Comparison of ENCODE assay signal across 10 mouse cellular contexts in the genomic region with DNA sequence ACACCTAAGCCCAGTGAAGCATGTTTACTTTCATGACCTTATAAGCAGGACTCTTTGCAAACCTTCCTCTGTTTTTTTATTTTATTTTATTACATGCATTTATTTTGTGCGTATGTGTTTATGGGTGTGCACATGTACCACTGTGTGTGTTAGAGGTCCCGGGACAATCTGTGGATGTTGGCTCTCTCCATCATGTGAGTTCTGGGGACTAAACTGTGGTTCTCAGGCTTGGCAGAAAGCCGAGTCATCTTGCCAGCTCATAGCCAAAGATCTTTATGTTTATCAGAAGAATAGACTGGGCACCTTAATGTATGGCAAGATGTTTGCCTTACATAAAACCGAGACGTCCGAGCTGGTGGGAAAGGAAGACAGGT. TPM values are rescaled to one million over a fixed set of nuclear protein-coding genes. Genes with fewer than 3 reads are reported as not detected.
DNase-seq lines count a peak whose midpoint lies in the region; ATAC-seq and TF ChIP-seq lines count a peak whose summit lies in the region.
"Had no signal": no experiment of that assay in that cellular context is flagged by ENCODE, and none has a peak within 500 bp of the region (broad histone marks: within the 10 kb centered on the region; RNA-seq: fewer than 3 reads in every experiment).

No protein-coding gene starts in this region.

- no peak for DNase-seq in heart, adult 18-20 months
- no peak for DNase-seq in lung, embryonic 14.5 days
- no peak for DNase-seq in lung, adult 2 months
- no peak for DNase-seq in right cerebral cortex, adult 2 months (ENCODE audit: low spot score in 2 of 2)
- DNase-seq in urinary bladder, adult 18-20 months (ENCODE audit: low spot score in 2 of 2) = no peak
- DNase-seq: thymus, adult 2 months had no signal

- no peaks in the 10 kb centered on the region for H3K36me3 ChIP-seq in heart, embryonic 11.5 days (ENCODE audit: control insufficient read depth, insufficient read depth, low read length)
- no peaks in the 10 kb centered on the region for H3K36me3 ChIP-seq in lung, embryonic 14.5 days (ENCODE audit: insufficient read depth)
- H3K36me3 ChIP-seq in forebrain, embryonic 15.5 days = no peaks in the 10 kb centered on the region
- no peaks in the 10 kb centered on the region for H3K36me3 ChIP-seq in myocyte (ENCODE audit: control insufficient read depth, insufficient read depth)

- no peaks in the 10 kb centered on the region for H3K27me3 ChIP-seq in heart, embryonic 11.5 days (ENCODE audit: control insufficient read depth, insufficient read depth, low read length)
- no peaks in the 10 kb centered on the region for H3K27me3 ChIP-seq in lung, embryonic 14.5 days (ENCODE audit: insufficient read depth, low read length)
- H3K27me3 ChIP-seq in forebrain, embryonic 15.5 days = no peaks in the 10 kb centered on the region
- no peaks in the 10 kb centered on the region for H3K27me3 ChIP-seq in myocyte (ENCODE audit: control insufficient read depth, insufficient read depth, insufficient read length)

- no peak for TF ChIP-seq POLR2A in lung, adult 2 months (IDR thresholded peaks at IDR 0.05; ENCODE audit: borderline replicate concordance, extremely low read depth, low read depth, low read length)
- no peak for TF ChIP-seq POLR2A in myocyte (IDR thresholded peaks at IDR 0.05; ENCODE audit: insufficient read length, low read depth)

- no peak for ATAC-seq in heart, embryonic 11.5 days (replicated peaks; ENCODE audit: insufficient number of reproducible peaks, low FRiP score, low TSS enrichment)
- peak; percentile 29 for ATAC-seq in lung, embryonic 14.5 days (ENCODE audit: insufficient read depth)
- peak; percentile 54 for ATAC-seq in forebrain, embryonic 15.5 days (replicated peaks)

- 0 out of 2 replicates have a peak overlapping the region, but pooled peaks have one; percentile 79 for H3K27ac ChIP-seq in heart, embryonic 11.5 days (ENCODE audit: low read depth, low read length)
- peak overlapping the region; percentile 96 for H3K27ac ChIP-seq in lung, embryonic 14.5 days (ENCODE audit: low read depth)
- H3K27ac ChIP-seq in forebrain, embryonic 15.5 days (replicated peaks) = peak overlapping the region; percentile 19; the same call in 1 of the 2 replicates

- WGBS in heart, embryonic 11.5 days (ENCODE audit: insufficient replicate concordance) = 50% methylated on average over 6 of the region's 6 CpGs
- 24% methylated on average over 6 of the region's 6 CpGs for WGBS in lung, embryonic 14.5 days
- 53% methylated on average over 6 of the region's 6 CpGs for WGBS in lung, adult 2 months
- 32% methylated on average over 6 of the region's 6 CpGs for whole genome bisulfite sequencing in forebrain, embryonic 15.5 days

- peaks cover 16% of the 10 kb centered on the region for H3K4me1 ChIP-seq in heart, embryonic 11.5 days (ENCODE audit: control insufficient read depth, insufficient read depth, low read length)
- H3K4me1 ChIP-seq in lung, embryonic 14.5 days (ENCODE audit: insufficient read depth) = peaks cover 31% of the 10 kb centered on the region
- H3K4me1 ChIP-seq in lung, adult 2 months (ENCODE audit: control insufficient read depth, insufficient read depth, low read length) = peaks cover 5% of the 10 kb centered on the region; the same call in 1 of the 2 replicates
- H3K4me1 ChIP-seq in forebrain, embryonic 15.5 days = peaks cover 20% of the 10 kb centered on the region

- H3K79me2 ChIP-seq in myocyte (ENCODE audit: control insufficient read depth, insufficient read depth) = no peaks in the 10 kb centered on the region

- no peak overlapping the region for H3ac ChIP-seq in myocyte (ENCODE audit: control insufficient read depth, insufficient read length)

- no peak overlapping the region for H3K4me2 ChIP-seq in heart, embryonic 11.5 days
- H3K4me2 ChIP-seq in lung, embryonic 14.5 days = peak overlapping the region; percentile 50
- peak overlapping the region; percentile 12; the same call in 1 of the 2 replicates for H3K4me2 ChIP-seq in forebrain, embryonic 15.5 days (replicated peaks)
- H3K4me2 ChIP-seq in myocyte (ENCODE audit: low read depth) = peak overlapping the region; percentile 93

- H3K4me3 ChIP-seq in heart, embryonic 11.5 days (ENCODE audit: low read depth, low read length) = no peak overlapping the region
- no peak overlapping the region for H3K4me3 ChIP-seq in lung, embryonic 14.5 days (ENCODE audit: low read depth, low read length)
- no peak overlapping the region for H3K4me3 ChIP-seq in lung, adult 2 months (replicated peaks; ENCODE audit: extremely low read depth, low read depth, low read length)
- H3K4me3 ChIP-seq in forebrain, embryonic 15.5 days = no peak overlapping the region
- H3K4me3 ChIP-seq in myocyte = no peak overlapping the region
- H3K4me3 ChIP-seq: erythroblast, embryonic 14.5 days had no signal

- no peak for TF ChIP-seq CTCF in lung, embryonic 14.5 days (IDR thresholded peaks at IDR 0.05; ENCODE audit: low read depth)
- no peak for TF ChIP-seq CTCF in lung, adult 2 months (IDR thresholded peaks at IDR 0.05; ENCODE audit: insufficient read depth, low read length)

- no peak overlapping the region for H3K9ac ChIP-seq in heart, embryonic 11.5 days (ENCODE audit: low read depth, low read length)
- no peak overlapping the region for H3K9ac ChIP-seq in lung, embryonic 14.5 days
- H3K9ac ChIP-seq in forebrain, embryonic 15.5 days (replicated peaks) = no peak overlapping the region

- no peaks in the 10 kb centered on the region for H3K9me3 ChIP-seq in heart, embryonic 11.5 days (replicated peaks; ENCODE audit: control insufficient read depth, low read length)
- no peaks in the 10 kb centered on the region for H3K9me3 ChIP-seq in lung, embryonic 14.5 days (ENCODE audit: low read depth, low read length)
- no peaks in the 10 kb centered on the region for H3K9me3 ChIP-seq in forebrain, embryonic 15.5 days

TF ChIP-seq in myocyte, 11 proteins besides CTCF, POLR2A, EP300 and RAD21:
- TF ChIP-seq MAX (IDR thresholded peaks at IDR 0.05; ENCODE audit: low read depth) (no peak), MYOD1 (IDR thresholded peaks at IDR 0.05; ENCODE audit: control insufficient read depth in 1 of 3, insufficient read length in 2 of 3, low read depth in 2 of 3) (no peak), E2F4 (IDR thresholded peaks at IDR 0.05; ENCODE audit: insufficient read depth) (no peak), USF1 (IDR thresholded peaks at IDR 0.05; ENCODE audit: low read depth) (no peak), TCF12 (IDR thresholded peaks at IDR 0.05; ENCODE audit: insufficient read depth, poor library complexity, severe bottlenecking) (no peak), POLR2AphosphoS2 (IDR thresholded peaks at IDR 0.05; ENCODE audit: insufficient read length, low read depth) (no peak), MYOG (IDR thresholded peaks at IDR 0.05; ENCODE audit: control insufficient read depth in 1 of 3, insufficient read depth in 1 of 3, insufficient read length in 2 of 3, low read depth in 2 of 3) (no peak), CEBPB (IDR thresholded peaks at IDR 0.05; ENCODE audit: insufficient read depth, poor library complexity, severe bottlenecking) (no peak), SRF (IDR thresholded peaks at IDR 0.05; ENCODE audit: control insufficient read depth, insufficient read length, low read depth) (no peak), TCF3 (IDR thresholded peaks at IDR 0.05; ENCODE audit: insufficient read length, low read depth) (no peak), REST (IDR thresholded peaks at IDR 0.05; ENCODE audit: insufficient read depth, insufficient read length) (no peak)

RNA-seq across cellular contexts. Expression of a gene that starts 27.8 kb away (rescaled TPM):
- polyA plus RNA-seq in heart, embryonic 11.5 days (2014; fragmentation: Nextera tagmentation; extraction: Ambion mirVana) = 10.1 and 11.0 TPM in 2 replicates
- 10 to 100 TPM; 22.3 to 23.2 TPM for total RNA-seq in heart, adult 18-20 months (2021)
- polyA plus RNA-seq in lung, embryonic 14.5 days (2014; fragmentation: Nextera tagmentation; extraction: Ambion mirVana) = 34.7 and 41.0 TPM in 2 replicates
- 160 and 164 TPM in 2 replicates for polyA plus RNA-seq in lung, adult 2 months (2012; rRNA removed)
- 6.9 and 8.0 TPM in 2 replicates for polyA plus RNA-seq in forebrain, embryonic 15.5 days (2015; fragmentation: Nextera tagmentation; extraction: Ambion mirVana)
- 23.4 TPM for polyA plus RNA-seq in myocyte (2012; fragmentation: generic; extraction: Trizol)

Comparison
In these comparisons a context has a peak if more than half of its experiments do, and no peak if none do; other contexts are left out.
1. H3K27ac ChIP-seq: peak in every context shown above with its lines; median percentile 96 in lung, embryonic 14.5 days; 79 in heart, embryonic 11.5 days; 19 in forebrain, embryonic 15.5 days.